Mouse (Mus musculus) embryonic facial prominence, embryonic 13.5 days (tissue): Measurements from ENCODE around the gene Cfap157. TPM values are rescaled to one million over a fixed set of nuclear protein-coding genes. Genes with fewer than 3 reads are reported as not detected.

Source experiments
- ATAC-seq: fragments of 200-750 bp; cut with Nextera tagmentation; 2 replicates; pipeline ENCODE4 v1.8.0; 2017; ENCODE audit warnings: low read depth; ENCODE audit not compliant: insufficient number of reproducible peaks, insufficient read depth, low FRiP score, low TSS enrichment
- H3K27ac ChIP-seq: fragments of 300-500 bp; sonication (generic); 2 replicates; pipeline ENCODE4 v1.5.1; 2015; ENCODE audit warnings: moderate library complexity, mild to moderate bottlenecking, inconsistent platforms
- H3K27me3 ChIP-seq: fragments of 300-500 bp; sonication (generic); 2 replicates; pipeline ENCODE4 v1.6.1; 2015; ENCODE audit warnings: mild to moderate bottlenecking, inconsistent platforms
- H3K36me3 ChIP-seq: fragments of 300-500 bp; sonication (generic); 2 replicates; pipeline ENCODE4 v1.6.1; 2015; ENCODE audit warnings: mild to moderate bottlenecking, inconsistent platforms
- H3K4me1 ChIP-seq: fragments of 300-500 bp; sonication (generic); 2 replicates; pipeline ENCODE4 v1.6.1; 2015; ENCODE audit warnings: inconsistent platforms
- H3K4me2 ChIP-seq: fragments of 300-500 bp; sonication (generic); 2 replicates; pipeline ENCODE4 v1.6.1; 2015; ENCODE audit warnings: moderate library complexity, mild to moderate bottlenecking, inconsistent platforms
- H3K4me3 ChIP-seq: fragments of 300-500 bp; sonication (generic); 2 replicates; pipeline ENCODE4 v1.5.1; 2015; ENCODE audit warnings: mild to moderate bottlenecking, inconsistent platforms
- H3K9ac ChIP-seq: fragments of 300-500 bp; sonication (generic); 2 replicates; pipeline ENCODE4 v1.6.1; 2015; ENCODE audit warnings: mild to moderate bottlenecking, inconsistent platforms
- H3K9me3 ChIP-seq: fragments of 300-500 bp; sonication (generic); 2 replicates; pipeline ENCODE4 v1.6.1; 2016; ENCODE audit warnings: inconsistent platforms
- WGBS: fragments of 180-500 bp; shearing (Covaris S2); methylation state at CpG from one replicate; pipeline ENCODE4 v1.1.7; 2015; ENCODE audit warnings: mixed read lengths; 5-methylcytosine and 5-hydroxymethylcytosine counted together
- polyA plus RNA-seq: library from polyadenylated mRNA; unstranded; fragments of >200 nt; fragmentation: Nextera tagmentation; extraction: Ambion mirVana; gene quantifications from 2 replicates; pipeline ENCODE4 v1.2.1, GENCODE M21; 2015

Cfap157 gene
- polyA plus RNA-seq, 1 experiment from 2014 or later, result 0.87 TPM

DNA sequence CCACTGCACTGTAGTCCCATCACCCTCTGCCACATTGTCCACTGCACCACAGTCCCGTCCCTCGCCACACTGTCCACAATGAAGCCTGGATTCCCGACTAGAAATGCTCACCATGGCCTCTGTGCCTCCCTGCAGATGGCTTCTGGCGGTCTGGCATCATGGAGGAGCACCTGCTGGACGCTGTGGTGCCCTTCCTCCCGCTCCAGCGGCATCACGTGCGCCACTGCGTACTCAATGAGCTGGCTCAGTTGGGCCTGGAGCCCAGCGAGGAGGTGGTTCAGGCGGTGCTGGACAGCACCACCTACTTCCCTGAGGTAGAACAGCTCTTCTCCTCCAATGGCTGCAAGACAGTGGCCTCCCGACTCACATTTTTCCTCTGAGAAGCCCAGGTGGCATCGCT is 22.9 kb downstream of the Cfap157 start:
- Histone ChIP-seq H3K9me3 (no peaks in the 10 kb centered on the region), H3K4me2 (no peak overlapping the region), H3K9ac (no peak overlapping the region), H3K4me1 (peaks cover 11% of the 10 kb centered on the region), H3K36me3 (peaks cover 30% of the 10 kb centered on the region), H3K27me3 (no peaks in the 10 kb centered on the region), H3K27ac (no peak overlapping the region), H3K4me3 (no peak overlapping the region)
- WGBS, result 91% methylated on average over 14 of the region's 14 CpGs
- ATAC-seq, result no peak

DNA sequence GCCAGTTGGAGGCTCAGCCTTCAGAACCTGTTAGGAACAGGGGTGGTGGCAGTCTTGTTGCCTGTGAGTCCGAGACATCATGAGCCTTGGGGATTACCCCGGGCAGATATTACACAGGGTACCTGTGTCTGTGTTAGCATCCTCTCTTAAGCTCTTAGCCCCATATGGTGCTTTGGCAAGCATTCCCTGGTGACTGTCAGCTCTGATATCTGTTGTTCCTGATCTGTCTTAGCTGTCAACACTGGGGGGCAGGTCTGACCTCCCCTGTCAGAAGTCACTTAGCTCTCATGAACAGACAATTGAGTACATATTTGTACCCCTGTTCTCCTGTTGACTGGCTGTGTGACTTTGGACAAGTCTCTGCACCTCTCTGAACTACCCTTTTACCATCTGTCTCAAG is 25.2 kb downstream of the Cfap157 start:
- H3K4me3 ChIP-seq, result no peak overlapping the region
- peaks cover 39% of the 10 kb centered on the region for H3K36me3 ChIP-seq
- peaks cover 11% of the 10 kb centered on the region for H3K4me1 ChIP-seq
- peak overlapping the region; percentile 40; the same call in 1 of the 2 replicates for H3K9ac ChIP-seq
- 95% methylated on average over 2 of the region's 2 CpGs for WGBS
- no peak overlapping the region for H3K27ac ChIP-seq
- H3K9me3 ChIP-seq, result no peaks in the 10 kb centered on the region
- no peaks in the 10 kb centered on the region for H3K27me3 ChIP-seq
- no peak overlapping the region for H3K4me2 ChIP-seq
- no peak for ATAC-seq

DNA sequence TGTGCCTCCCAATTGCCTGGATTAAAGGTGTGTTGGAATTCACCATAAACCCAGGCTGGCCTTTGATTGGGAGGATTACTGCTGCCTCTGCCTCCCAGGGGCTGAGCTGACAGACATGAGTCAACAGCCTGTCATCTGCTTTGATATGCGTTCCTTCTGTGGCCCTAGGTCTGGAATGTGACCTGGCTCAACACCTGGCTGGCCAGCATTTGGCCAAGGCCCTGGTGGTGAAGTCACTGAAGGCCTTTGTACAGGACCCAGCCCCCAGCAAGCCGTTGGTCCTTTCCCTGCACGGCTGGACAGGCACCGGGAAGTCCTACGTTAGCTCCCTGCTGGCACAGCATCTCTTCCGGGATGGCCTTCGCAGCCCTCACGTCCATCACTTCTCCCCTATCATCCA is 25.7 kb downstream of the Cfap157 start:
- Histone ChIP-seq H3K4me2 (peak overlapping the region; percentile 58; the same call in 1 of the 2 replicates), H3K27me3 (no peaks in the 10 kb centered on the region), H3K9me3 (no peaks in the 10 kb centered on the region), H3K27ac (no peak overlapping the region), H3K36me3 (peaks cover 39% of the 10 kb centered on the region), H3K4me1 (peaks cover 11% of the 10 kb centered on the region), H3K4me3 (no peak overlapping the region), H3K9ac (peak overlapping the region; percentile 40; the same call in 1 of the 2 replicates)
- no peak for ATAC-seq
- WGBS, result 66% methylated on average over 8 of the region's 8 CpGs

DNA sequence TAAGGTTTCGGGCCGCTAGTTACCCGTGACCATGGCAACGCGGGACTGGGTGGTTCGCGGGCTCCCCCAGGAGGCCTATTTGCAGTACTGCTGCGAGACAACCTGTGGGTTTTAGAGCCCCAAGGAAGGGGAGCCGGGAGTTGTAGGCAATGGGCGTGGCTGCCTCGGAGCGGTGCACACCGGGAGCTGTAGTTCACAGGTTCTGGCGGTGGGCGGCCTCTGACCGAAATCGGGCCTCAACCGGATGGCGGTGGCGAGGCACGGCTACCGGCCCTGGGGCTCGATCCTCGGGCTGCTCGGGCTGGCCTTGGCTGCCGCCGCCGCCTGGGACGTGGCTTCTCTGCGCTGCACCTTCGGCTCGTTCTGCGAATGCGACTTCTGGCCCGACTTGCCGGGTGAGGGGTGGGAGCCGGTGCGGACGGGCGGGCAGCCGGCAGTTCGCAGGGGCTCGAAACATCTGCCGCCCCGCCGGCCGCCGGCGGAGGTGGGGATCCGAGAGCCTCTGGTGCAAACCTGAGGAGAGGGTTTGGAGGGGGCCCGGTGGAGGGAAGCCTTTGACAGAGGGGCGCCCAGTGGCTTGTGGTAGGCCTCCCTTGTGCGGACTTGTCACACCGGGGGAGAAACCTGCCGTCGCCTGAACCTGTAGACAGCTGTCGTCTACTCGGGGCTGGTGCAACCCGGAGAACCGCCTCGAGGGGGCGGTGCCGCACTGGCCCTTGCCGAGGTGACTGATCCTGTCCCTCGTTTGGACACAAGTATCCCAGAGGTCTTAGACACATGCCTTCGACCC is 27.0 kb downstream of the Cfap157 start, which contains the start of gene Tor2a:
TSS of gene Tor2a (plus strand) at position 179 of the 790 bp plus-strand sequence.
- WGBS, result under 1% methylated on average over 66 of the region's 66 CpGs
- Histone ChIP-seq H3K4me2 (peak within 1 kb of the TSS; percentile 58), H3K9ac (peak within 1 kb of the TSS; percentile 86), H3K36me3 (peaks cover 40% of the 10 kb centered on the region), H3K4me3 (peak within 1 kb of the TSS; percentile 72), H3K27ac (peak within 1 kb of the TSS; percentile 89), H3K27me3 (no peaks in the 10 kb centered on the region), H3K9me3 (no peaks in the 10 kb centered on the region), H3K4me1 (peaks cover 11% of the 10 kb centered on the region)
- peak; percentile 89 for ATAC-seq

DNA sequence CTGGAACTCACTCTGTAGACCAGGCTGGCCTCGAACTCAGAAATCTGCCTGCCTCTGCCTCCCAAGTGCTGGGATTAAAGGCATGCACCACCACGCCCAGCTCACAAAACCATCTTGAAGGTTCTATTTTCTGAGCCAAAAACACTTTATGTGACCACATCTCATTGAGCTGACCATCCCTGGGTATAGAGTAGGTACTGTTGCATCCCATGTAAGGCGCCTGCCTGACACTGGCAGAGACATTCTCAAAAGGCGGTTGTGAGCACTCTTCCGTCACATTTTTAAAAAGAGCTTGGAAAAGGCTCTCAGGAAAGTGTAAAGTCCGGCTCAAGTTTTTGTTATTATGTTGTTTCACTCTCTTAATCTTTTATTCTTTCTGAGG is 27.6 kb downstream of the Cfap157 start:
- no peaks in the 10 kb centered on the region for H3K27me3 ChIP-seq
- 31% methylated on average over 6 of the region's 6 CpGs for WGBS
- H3K36me3 ChIP-seq, result peaks cover 34% of the 10 kb centered on the region
- H3K9me3 ChIP-seq, result no peaks in the 10 kb centered on the region
- no peak overlapping the region for H3K9ac ChIP-seq
- ATAC-seq, result no peak
- H3K4me1 ChIP-seq, result peaks cover 14% of the 10 kb centered on the region
- peak overlapping the region; percentile 72; the same call in 1 of the 2 replicates for H3K4me3 ChIP-seq
- peak overlapping the region; percentile 58 for H3K4me2 ChIP-seq
- no peak overlapping the region for H3K27ac ChIP-seq

DNA sequence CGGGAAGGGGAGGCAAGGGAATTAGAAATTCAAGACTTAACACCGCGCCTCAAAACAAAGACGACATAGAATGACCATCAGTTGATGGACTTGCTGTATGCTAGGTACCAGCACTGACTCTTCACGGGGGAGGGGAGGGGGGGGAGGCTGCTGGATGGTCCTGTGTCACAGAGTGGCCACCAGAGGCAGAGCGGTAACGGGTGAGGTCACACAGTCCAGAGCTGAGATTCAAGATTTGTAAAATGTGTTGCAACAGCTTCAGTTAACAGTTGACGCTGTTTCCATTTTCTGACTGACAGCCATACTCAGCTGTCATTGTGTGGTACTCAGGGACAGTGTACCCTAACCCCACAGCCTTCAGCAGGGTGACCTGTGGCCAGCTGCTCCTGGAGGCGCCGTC is 32.0 kb downstream of the Cfap157 start:
- peaks cover 16% of the 10 kb centered on the region for H3K4me1 ChIP-seq
- no peak overlapping the region for H3K9ac ChIP-seq
- ATAC-seq, result no peak
- H3K27me3 ChIP-seq, result no peaks in the 10 kb centered on the region
- peak overlapping the region; percentile 64; the same call in 1 of the 2 replicates for H3K4me2 ChIP-seq
- peaks cover 28% of the 10 kb centered on the region for H3K36me3 ChIP-seq
- no peaks in the 10 kb centered on the region for H3K9me3 ChIP-seq
- WGBS, result 64% methylated on average over 10 of the region's 10 CpGs
- H3K27ac ChIP-seq, result no peak overlapping the region
- H3K4me3 ChIP-seq, result no peak overlapping the region; the same call in 1 of the 2 replicates

DNA sequence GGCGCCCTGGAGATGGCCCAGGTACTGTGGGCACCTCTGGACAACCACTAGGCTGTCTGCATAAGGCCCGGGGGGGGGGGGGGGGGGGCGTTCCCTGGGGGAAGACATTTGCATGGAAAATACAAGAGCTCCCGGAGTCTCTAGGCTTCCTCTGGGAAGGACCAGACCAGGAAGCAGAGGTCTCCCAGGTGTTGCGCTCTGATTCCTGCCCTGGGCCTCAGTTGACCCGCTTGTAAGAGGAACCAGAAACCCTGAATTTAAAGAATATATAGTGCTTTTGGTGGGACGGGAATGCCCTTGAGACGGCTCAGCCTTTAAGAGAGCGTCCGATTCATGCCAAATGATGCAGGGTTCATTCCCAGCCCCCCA is 32.6 kb downstream of the Cfap157 start:
- WGBS, result 17% methylated on average over 10 of the region's 10 CpGs

DNA sequence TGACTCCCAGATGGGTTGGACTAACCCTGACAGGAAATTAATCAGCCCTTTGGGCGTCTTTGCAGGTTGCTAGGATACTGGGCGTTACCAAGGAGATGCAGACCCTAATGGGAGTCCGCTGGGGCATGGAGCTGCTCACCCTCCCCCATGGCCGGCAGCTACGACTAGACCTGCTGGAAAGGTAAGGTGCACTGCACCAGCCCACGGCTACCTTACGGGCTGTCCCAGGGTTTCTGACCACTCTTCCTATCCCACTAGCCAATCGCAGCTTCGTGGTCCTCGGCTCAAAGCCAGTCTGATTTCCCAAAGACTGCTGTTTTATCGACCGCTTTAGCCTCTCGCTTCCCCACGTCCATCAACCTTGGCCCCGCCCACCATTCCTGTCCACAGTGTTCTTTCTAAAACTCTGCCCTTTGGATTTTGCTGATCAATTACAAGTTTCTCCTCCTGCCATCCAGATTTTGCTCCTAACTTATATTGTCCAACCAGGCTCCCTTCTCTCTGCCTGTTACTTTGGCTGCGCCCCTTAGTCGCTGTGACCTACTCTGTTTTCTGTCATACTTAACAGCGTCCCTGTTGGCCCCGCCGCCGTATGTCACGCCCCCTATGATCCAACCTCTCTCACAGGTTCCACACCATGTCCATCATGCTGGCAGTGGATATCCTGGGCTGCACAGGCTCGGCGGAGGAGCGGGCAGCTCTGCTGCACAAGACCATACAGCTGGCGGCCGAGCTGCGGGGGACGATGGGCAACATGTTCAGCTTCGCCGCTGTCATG is 33.2 kb downstream of the Cfap157 start:
- peaks cover 38% of the 10 kb centered on the region for H3K36me3 ChIP-seq
- H3K27ac ChIP-seq, result peak overlapping the region; percentile 48
- H3K4me3 ChIP-seq, result peak overlapping the region; percentile 41
- peak; percentile 68 for ATAC-seq
- H3K4me1 ChIP-seq, result peaks cover 16% of the 10 kb centered on the region
- H3K9me3 ChIP-seq, result no peaks in the 10 kb centered on the region
- no peaks in the 10 kb centered on the region for H3K27me3 ChIP-seq
- WGBS, result 6% methylated on average over 31 of the region's 31 CpGs
- peak overlapping the region; percentile 64 for H3K4me2 ChIP-seq
- H3K9ac ChIP-seq, result peak overlapping the region; percentile 59

More for the DNA sequence above, 32.6 kb downstream of the Cfap157 start:
- Histone ChIP-seq H3K9ac (peak overlapping the region; percentile 59), H3K4me2 (peak overlapping the region; percentile 64), H3K4me1 (peaks cover 16% of the 10 kb centered on the region), H3K27ac (peak overlapping the region; percentile 16; the same call in 1 of the 2 replicates), H3K9me3 (no peaks in the 10 kb centered on the region), H3K4me3 (peak overlapping the region; percentile 41), H3K36me3 (peaks cover 32% of the 10 kb centered on the region), H3K27me3 (no peaks in the 10 kb centered on the region)
- no peak for ATAC-seq

DNA sequence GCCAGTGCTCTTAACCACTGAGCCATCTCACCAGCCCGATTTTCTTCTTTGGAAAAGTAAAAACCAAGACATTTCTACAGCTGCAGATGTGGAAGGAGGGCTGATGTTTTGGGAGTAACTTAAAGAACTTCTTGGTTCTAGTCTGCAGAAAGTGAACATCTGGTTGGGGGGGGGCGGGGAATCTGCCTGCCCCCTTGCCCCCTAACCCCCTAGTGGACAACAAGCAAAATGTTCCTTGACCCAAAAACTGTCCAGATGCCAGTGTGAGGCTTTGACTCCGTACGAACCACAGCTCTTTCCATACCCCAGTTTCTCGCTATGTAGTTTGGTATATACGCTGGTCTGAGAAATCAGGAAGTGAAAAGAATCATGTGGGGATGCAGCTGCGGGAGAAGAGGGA is 34.0 kb downstream of the Cfap157 start:
- Histone ChIP-seq H3K9me3 (no peaks in the 10 kb centered on the region), H3K4me3 (no peak overlapping the region), H3K27ac (no peak overlapping the region), H3K36me3 (peaks cover 47% of the 10 kb centered on the region), H3K4me1 (peaks cover 16% of the 10 kb centered on the region), H3K9ac (no peak overlapping the region), H3K27me3 (no peaks in the 10 kb centered on the region), H3K4me2 (no peak overlapping the region)
- WGBS, result 73% methylated on average over 7 of the region's 7 CpGs
- ATAC-seq, result no peak

DNA sequence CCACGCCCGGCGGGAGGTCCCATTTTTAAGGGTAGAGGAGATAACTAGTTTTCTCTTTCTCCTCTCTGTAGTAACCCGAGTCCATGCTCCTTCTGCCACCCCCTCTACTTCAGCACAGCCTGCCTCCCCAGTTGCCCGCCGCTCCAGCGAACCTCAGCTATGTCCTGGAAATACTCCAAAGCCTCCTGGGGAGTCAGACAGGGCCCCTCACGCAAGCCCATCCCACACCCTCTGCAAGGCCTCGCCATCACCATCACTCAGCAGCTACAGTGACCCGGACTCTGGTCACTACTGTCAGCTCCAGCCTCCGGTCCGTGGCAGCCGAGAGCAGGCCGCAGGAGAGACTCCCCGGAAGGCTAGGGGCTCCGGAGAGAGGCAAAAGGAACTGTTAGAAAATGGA is 35.1 kb downstream of the Cfap157 start:
- H3K4me1 ChIP-seq, result peaks cover 18% of the 10 kb centered on the region
- H3K27me3 ChIP-seq, result no peaks in the 10 kb centered on the region
- no peak overlapping the region for H3K27ac ChIP-seq
- peaks cover 42% of the 10 kb centered on the region for H3K36me3 ChIP-seq
- ATAC-seq, result no peak
- no peaks in the 10 kb centered on the region for H3K9me3 ChIP-seq
- H3K9ac ChIP-seq, result no peak overlapping the region
- H3K4me2 ChIP-seq, result no peak overlapping the region
- no peak overlapping the region for H3K4me3 ChIP-seq
- WGBS, result 90% methylated on average over 16 of the region's 16 CpGs

DNA sequence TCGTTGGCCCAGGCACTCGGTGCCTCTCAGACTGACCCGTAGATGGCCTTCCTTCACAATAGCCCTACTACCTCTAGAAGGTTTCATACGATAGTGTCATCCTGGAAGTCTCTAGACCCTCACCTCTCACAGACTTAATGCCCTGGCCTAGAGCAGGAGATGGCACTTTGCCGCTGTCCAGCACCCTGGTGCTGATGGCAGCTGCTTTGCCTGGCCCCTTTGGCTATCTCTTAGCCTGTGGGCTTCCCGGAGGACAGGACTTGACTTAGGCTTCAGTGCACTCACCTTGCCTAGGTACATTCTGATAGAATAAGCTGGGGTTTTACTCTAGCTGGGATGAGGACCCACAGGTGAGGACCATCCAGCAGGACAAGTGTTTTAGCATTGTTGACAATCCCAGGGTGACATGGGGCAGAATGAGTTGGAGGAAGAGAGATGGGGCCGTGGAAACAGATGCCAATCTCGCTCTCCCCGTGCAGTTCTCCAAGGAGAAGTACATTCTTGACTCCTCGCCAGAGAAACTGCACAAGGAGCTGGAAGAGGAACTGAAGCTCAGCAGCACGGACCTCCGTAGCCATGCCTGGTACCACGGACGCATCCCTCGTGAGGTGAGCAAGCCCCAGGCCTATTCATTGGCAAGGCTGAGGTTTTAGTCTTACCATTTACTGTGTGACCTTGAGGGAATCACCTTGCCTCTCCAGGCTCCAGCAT is 39.8 kb downstream of the Cfap157 start:
- no peak for ATAC-seq
- Histone ChIP-seq H3K9ac (no peak overlapping the region), H3K36me3 (peaks cover 33% of the 10 kb centered on the region), H3K4me2 (no peak overlapping the region), H3K27me3 (peaks cover 32% of the 10 kb centered on the region), H3K4me3 (no peak overlapping the region), H3K9me3 (no peaks in the 10 kb centered on the region), H3K4me1 (peaks cover 20% of the 10 kb centered on the region), H3K27ac (no peak overlapping the region)
- 77% methylated on average over 15 of the region's 15 CpGs for WGBS
